Mouse (Mus musculus) kidney, adult 2 months (tissue): ENCODE measurements around the gene Kcnn1.

ENCODE experiments used
- CTCF ChIP-seq: fragments of 200-500 bp; conservative IDR thresholded peaks from 2 replicates; pipeline ENCODE4 v1.5.1; 2011; ENCODE audit warnings: low read depth, mild to moderate bottlenecking, control low read depth, low read length, moderate library complexity, mixed read lengths; ENCODE audit not compliant: insufficient read depth, insufficient read length
- POLR2A ChIP-seq: fragments of 200-500 bp; IDR thresholded peaks from one replicate; pipeline ENCODE4 v1.6.1; 2011; ENCODE audit warnings: low read depth, low read length, control low read depth

DNA sequence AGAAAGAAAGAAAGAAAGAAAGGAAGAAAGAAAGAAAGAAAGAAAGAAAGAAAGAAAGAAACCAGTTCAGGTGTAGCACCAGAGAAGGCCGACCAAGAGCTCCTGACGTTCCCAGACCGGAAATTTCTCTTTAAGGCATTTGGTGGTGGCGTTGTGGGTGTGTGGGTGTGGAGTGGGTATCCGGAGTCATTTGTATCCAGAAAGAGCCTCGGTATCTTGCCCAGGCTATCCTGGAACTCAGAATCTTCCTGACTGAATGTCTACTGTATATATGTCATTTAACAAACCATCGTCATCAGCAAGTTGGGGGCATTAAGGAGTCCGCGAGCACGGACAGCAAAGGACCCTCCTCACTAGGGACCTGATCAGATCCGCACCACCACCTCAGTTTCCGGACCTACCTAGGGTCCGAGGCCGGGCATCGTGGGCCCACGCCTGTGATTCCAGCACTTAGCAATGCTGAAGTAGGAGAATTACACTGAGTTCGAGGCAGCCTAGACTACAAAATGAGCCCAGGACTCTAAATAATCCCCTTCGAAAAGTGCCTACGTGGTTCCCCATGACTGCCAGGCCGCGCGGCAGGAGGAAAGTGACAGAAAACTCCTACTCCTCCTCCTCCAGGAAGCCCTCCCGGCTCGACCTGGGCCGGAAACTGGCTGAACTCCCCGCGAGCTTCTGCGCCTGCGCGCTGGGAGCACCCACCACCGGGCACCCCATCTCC, 9.7 kb upstream of the Kcnn1 start:
- TF ChIP-seq CTCF (no peak), POLR2A (no peak)
